Mouse (Mus musculus) liver, embryonic 14.5 days (tissue): Measurements from ENCODE around the gene Gm17542.

ENCODE experiments used
- CTCF ChIP-seq: IDR thresholded peaks from 2 replicates; pipeline ENCODE4 v1.5.1; 2016; ENCODE audit warnings: antibody characterized with exemption, low read depth, control low read depth
- EP300 ChIP-seq: IDR thresholded peaks from 2 replicates; pipeline ENCODE4 v1.6.1; 2016; ENCODE audit warnings: antibody characterized with exemption, low read depth

- TF ChIP-seq CTCF: no peak
- TF ChIP-seq EP300: no peak
Observed at GRCm38 (mm10) chr10:58672557-58673277, 45.3 kb downstream of the Gm17542 start.
